Mouse (Mus musculus) T-helper 17 cell (primary cell): ENCODE results near the gene Fam178b.

Source experiments
- in situ Hi-C, 2 experiments: fragments of 300-600 bp; cut with MboI, MseI; formaldehyde crosslinking; loops; 1 replicate in 1 of 2; 2 replicates in 1 of 2; pipeline ENCODE4 v1.15.1; 2025; ENCODE audit warnings: high pct_unique_total_duplicates in 2 of 2

Gene Fam178b

GRCm38 (mm10) chr1:36590664-36591063 is 92.3 kb downstream of the Fam178b start:
- in situ Hi-C loops: no loop called here

- in situ Hi-C loops: no loop called here
Measured at GRCm38 (mm10) chr1:36589486-36589885, 93.5 kb downstream of the Fam178b start.

- in situ Hi-C loops: no loop called here
Measured at GRCm38 (mm10) chr1:36588476-36589450, 94.2 kb downstream of the Fam178b start.

GRCm38 (mm10) chr1:36587860-36588259 is 95.1 kb downstream of the Fam178b start:
- in situ Hi-C loops: no loop called here

GRCm38 (mm10) chr1:36586288-36586687 is 96.7 kb downstream of the Fam178b start:
- in situ Hi-C loops: no loop called here

- in situ Hi-C loops: no loop called here
Measured at GRCm38 (mm10) chr1:36583408-36584116, 99.4 kb downstream of the Fam178b start.

GRCm38 (mm10) chr1:36582211-36582610 is 100.8 kb downstream of the Fam178b start:
- in situ Hi-C loops: no loop called here

- in situ Hi-C loops: no loop called here
Measured at GRCm38 (mm10) chr1:36581260-36581659, 101.7 kb downstream of the Fam178b start.

- in situ Hi-C loops: no loop called here
Measured at GRCm38 (mm10) chr1:36580384-36581207, 102.4 kb downstream of the Fam178b start.

- in situ Hi-C loops: no loop called here
Measured at GRCm38 (mm10) chr1:36579974-36580383, 103.0 kb downstream of the Fam178b start.

GRCm38 (mm10) chr1:36576991-36577675 is 105.8 kb downstream of the Fam178b start:
- in situ Hi-C loops: no loop called here

GRCm38 (mm10) chr1:36575347-36575746 is 107.6 kb downstream of the Fam178b start:
- in situ Hi-C loops: no loop called here

GRCm38 (mm10) chr1:36574196-36574955 is 108.6 kb downstream of the Fam178b start:
- in situ Hi-C loops: no loop called here

GRCm38 (mm10) chr1:36573524-36573923 is 109.5 kb downstream of the Fam178b start:
- in situ Hi-C loops: no loop called here

GRCm38 (mm10) chr1:36572709-36573108 is 110.3 kb downstream of the Fam178b start:
- in situ Hi-C loops: no loop called here

GRCm38 (mm10) chr1:36572140-36572700 is 110.8 kb downstream of the Fam178b start:
- in situ Hi-C loops: no loop called here

GRCm38 (mm10) chr1:36571627-36572026 is 111.4 kb downstream of the Fam178b start:
- in situ Hi-C loops: no loop called here

GRCm38 (mm10) chr1:36570320-36570719 is 112.7 kb downstream of the Fam178b start:
- in situ Hi-C loops: no loop called here

GRCm38 (mm10) chr1:36569694-36570276 is 113.2 kb downstream of the Fam178b start:
- in situ Hi-C loops: no loop called here

- in situ Hi-C loops: no loop called here
Measured at GRCm38 (mm10) chr1:36568776-36569175, 114.2 kb downstream of the Fam178b start.
